Mouse (Mus musculus) mesoderm, embryonic 11.5 days (tissue): Measurements from ENCODE around the gene Fam57b.

Experiments
- DNase-seq: peaks from one replicate; pipeline ENCODE4 v3.0.0-alpha.2; 2012; ENCODE audit warnings: low read depth, low spot score

Fam57b gene

DNA sequence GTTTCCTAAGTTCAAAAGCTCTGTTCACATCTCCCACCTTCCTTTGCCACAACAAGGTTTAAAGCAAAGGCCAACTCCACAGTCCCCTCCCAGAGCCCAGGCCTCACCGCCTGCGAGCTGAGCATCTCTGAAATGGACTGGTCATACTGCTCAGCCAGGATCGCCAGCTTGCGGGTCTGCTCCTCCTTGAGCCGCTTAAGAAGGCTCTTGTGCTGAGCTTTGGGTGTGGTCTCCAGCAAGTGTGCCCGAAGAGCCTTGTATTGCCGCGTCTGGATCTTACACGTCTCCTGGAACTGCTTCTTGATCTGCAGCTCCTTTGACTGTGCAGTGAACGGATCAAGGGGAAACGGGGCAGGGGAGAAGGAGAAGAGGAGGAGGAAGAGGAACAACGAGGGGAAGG, 70.5 kb downstream of the Fam57b start:
- DNase-seq: no peak

DNA sequence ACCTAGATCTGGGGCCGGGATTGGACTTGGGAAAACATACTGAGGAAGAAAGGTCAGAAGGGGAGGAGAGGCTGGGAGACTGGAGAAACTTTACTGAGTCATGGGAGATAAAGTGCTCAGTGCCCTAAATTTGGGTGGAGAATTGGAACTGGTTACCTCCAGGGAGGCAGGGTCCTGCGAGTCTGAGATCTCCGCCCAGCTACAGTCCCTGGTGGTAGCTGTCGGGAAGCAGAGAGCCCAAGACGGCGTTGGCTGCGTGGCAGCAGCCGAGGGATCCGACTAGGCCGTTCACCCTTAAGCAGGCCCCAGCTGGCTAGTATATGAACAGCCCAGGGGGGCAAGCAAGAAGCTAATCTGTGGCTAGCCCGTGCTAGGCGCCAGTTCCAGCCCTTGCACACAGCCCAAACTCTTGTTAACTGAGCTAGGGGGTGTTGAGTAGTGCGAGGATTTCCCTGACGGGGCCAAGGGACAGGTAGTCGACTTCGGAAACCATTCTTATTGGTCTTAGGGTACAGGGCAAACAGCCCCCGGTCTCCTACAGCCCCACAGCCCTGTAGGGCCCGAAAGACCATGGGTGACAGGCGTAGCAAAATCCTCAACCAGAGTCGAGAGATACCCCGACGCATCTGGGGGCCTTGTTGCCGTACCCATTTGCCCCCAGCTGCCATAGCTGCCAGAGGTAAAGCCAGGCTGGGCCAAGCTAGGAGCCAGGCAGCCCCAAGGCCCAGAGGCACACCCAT, 72.5 kb downstream of the Fam57b start:
- no peak for DNase-seq

DNA sequence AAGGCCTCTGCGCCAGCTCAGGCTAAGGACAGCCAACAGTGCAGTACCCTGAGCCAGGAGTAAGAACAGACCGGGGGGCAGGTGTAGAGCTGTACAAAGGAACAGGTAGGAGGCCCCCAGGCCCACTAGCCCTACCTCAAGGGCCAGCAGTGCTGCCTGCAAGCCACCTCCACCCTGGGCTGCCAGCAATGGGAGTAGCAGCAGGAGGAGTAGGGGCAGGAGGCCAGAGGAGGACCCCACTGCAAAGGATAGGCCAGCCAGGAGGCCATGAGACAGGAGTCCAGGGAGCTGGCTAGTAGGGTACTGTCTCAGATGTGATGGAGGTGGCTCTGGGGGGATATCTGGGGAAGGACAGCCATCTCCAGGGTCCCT, 73.0 kb downstream of the Fam57b start:
- DNase-seq: no peak

DNA sequence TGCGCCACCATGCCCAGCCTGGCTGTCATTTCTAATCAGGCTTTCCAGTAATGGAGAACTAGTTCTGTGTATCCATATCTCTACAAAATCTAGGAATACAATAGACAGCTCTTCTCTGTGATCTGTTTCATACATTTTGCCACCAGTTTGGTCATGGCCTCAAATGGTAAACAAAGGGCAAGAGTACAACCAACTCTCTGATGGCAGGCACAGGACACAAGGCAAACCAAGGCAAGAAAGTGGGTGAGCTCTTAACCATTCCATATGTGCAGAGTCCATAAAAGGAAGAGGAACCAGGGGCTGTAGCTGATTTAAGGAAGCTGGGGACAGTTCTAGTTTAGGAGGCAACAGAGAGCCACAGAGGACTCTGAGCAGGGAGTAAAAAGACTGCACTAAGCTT, 79.8 kb downstream of the Fam57b start:
- DNase-seq: no peak
